In the genomic region with DNA sequence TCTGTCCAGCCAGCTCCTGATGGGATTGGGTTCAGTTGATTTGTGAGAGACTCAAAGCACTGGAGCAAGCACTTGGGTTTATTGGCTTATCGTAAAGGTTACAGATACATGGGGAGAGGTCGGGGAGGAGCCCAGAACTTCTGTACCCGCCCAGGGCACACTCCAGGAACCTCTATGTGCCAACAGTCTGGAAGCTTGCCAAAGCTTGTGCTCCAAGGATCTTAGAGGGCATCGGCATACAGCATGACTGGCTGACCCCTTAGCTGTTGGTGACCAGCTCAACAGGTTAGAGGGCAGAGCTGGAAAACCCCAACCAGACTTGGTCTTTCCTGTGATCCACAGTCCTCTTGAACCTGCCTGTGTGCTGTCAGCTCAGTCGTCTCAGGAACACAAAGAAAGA, we compare ENCODE assay signal across 18 mouse cellular contexts. TPM values are rescaled to one million over a fixed set of nuclear protein-coding genes. Genes with fewer than 3 reads are reported as not detected.
DNase-seq lines count a peak whose midpoint lies in the region; ATAC-seq lines count a peak whose summit lies in the region.
"Had no signal": no experiment of that assay in that cellular context is flagged by ENCODE, and none has a peak within 500 bp of the region (broad histone marks: within the 10 kb centered on the region; RNA-seq: fewer than 3 reads in every experiment).

No protein-coding gene starts in this region.

- no peaks in the 10 kb centered on the region for H3K27me3 ChIP-seq in kidney, embryonic 15.5 days
- H3K27me3 ChIP-seq in neural tube, embryonic 15.5 days (replicated peaks), result no peaks in the 10 kb centered on the region
- no peaks in the 10 kb centered on the region for H3K27me3 ChIP-seq in midbrain, embryonic 10.5 days (ENCODE audit: low read depth, poor library complexity, severe bottlenecking)
- H3K27me3 ChIP-seq: heart, embryonic 12.5 days; hindbrain, embryonic 12.5 days; liver, embryonic 13.5 days; megakaryocyte, embryonic 14.5 days; midbrain, embryonic 15.5 days; stomach, embryonic 15.5 days had no signal

- DNase-seq in kidney, adult 18-20 months, result peak; percentile 26
- peak; percentile 53 for DNase-seq in lung, postnatal 36 days
- no peak for DNase-seq in lung, postnatal 25 days (ENCODE audit: low spot score)
- DNase-seq in kidney, postnatal 14 days, result peak; percentile 46
- no peak for DNase-seq in midbrain, embryonic 10.5 days (ENCODE audit: low spot score)
- DNase-seq: cerebellum, adult 18-20 months; heart, postnatal 14 days; liver, embryonic 13.5 days; right cerebral cortex, postnatal 14 days had no signal

- WGBS in kidney, embryonic 15.5 days, result 77% methylated on average over 5 of the region's 5 CpGs
- WGBS in neural tube, embryonic 15.5 days, result 73% methylated on average over 5 of the region's 5 CpGs
- 91% methylated on average over 5 of the region's 5 CpGs for WGBS in midbrain, embryonic 10.5 days

- no peak overlapping the region for H3K4me2 ChIP-seq in kidney, embryonic 15.5 days
- H3K4me2 ChIP-seq in neural tube, embryonic 15.5 days, result no peak overlapping the region
- H3K4me2 ChIP-seq: heart, embryonic 12.5 days; hindbrain, embryonic 12.5 days; liver, embryonic 13.5 days; midbrain, embryonic 15.5 days; stomach, embryonic 15.5 days had no signal

- no peak for ATAC-seq in kidney, embryonic 15.5 days (replicated peaks; ENCODE audit: low FRiP score)
- no peak for ATAC-seq in neural tube, embryonic 15.5 days (ENCODE audit: low FRiP score)
- ATAC-seq: midbrain, embryonic 15.5 days had no signal

- no peaks in the 10 kb centered on the region for H3K9me3 ChIP-seq in kidney, embryonic 15.5 days (replicated peaks)
- no peaks in the 10 kb centered on the region for H3K9me3 ChIP-seq in neural tube, embryonic 15.5 days (replicated peaks)
- no peaks in the 10 kb centered on the region for H3K9me3 ChIP-seq in midbrain, embryonic 10.5 days (replicated peaks)
- H3K9me3 ChIP-seq: forebrain, embryonic 10.5 days; heart, embryonic 12.5 days; hindbrain, embryonic 12.5 days; liver, embryonic 13.5 days; megakaryocyte, embryonic 14.5 days; midbrain, embryonic 15.5 days; stomach, embryonic 15.5 days had no signal

- H3K36me3 ChIP-seq in kidney, embryonic 15.5 days, result no peaks in the 10 kb centered on the region
- H3K36me3 ChIP-seq in neural tube, embryonic 15.5 days, result no peaks in the 10 kb centered on the region
- no peaks in the 10 kb centered on the region for H3K36me3 ChIP-seq in midbrain, embryonic 10.5 days
- H3K36me3 ChIP-seq: forebrain, embryonic 10.5 days; heart, embryonic 12.5 days; hindbrain, embryonic 12.5 days; liver, embryonic 13.5 days; midbrain, embryonic 15.5 days; stomach, embryonic 15.5 days had no signal

- no peak overlapping the region for H3K9ac ChIP-seq in kidney, embryonic 15.5 days
- H3K9ac ChIP-seq in neural tube, embryonic 15.5 days (replicated peaks), result no peak overlapping the region
- H3K9ac ChIP-seq: heart, embryonic 12.5 days; hindbrain, embryonic 12.5 days; liver, embryonic 13.5 days; midbrain, embryonic 15.5 days; stomach, embryonic 15.5 days had no signal

- no peak overlapping the region for H3K27ac ChIP-seq in kidney, embryonic 15.5 days
- no peak overlapping the region for H3K27ac ChIP-seq in neural tube, embryonic 15.5 days (replicated peaks)
- no peak overlapping the region for H3K27ac ChIP-seq in midbrain, embryonic 10.5 days (replicated peaks)
- H3K27ac ChIP-seq: forebrain, embryonic 10.5 days; hindbrain, embryonic 12.5 days; liver, embryonic 13.5 days; midbrain, embryonic 15.5 days; stomach, embryonic 15.5 days had no signal

- H3K4me3 ChIP-seq in kidney, embryonic 15.5 days (replicated peaks), result no peak overlapping the region
- H3K4me3 ChIP-seq in neural tube, embryonic 15.5 days (replicated peaks), result no peak overlapping the region
- H3K4me3 ChIP-seq in midbrain, embryonic 10.5 days, result no peak overlapping the region
- H3K4me3 ChIP-seq: forebrain, embryonic 10.5 days; heart, embryonic 12.5 days; hindbrain, embryonic 12.5 days; liver, embryonic 13.5 days; megakaryocyte, embryonic 14.5 days; midbrain, embryonic 15.5 days; myocyte; stomach, embryonic 15.5 days had no signal

- H3K4me1 ChIP-seq in kidney, embryonic 15.5 days, result 0 out of 2 replicates have a peak, but pooled peaks cover 6% of the 10 kb centered on the region
- peaks cover 13% of the 10 kb centered on the region; the same call in 1 of the 2 replicates for H3K4me1 ChIP-seq in neural tube, embryonic 15.5 days
- peaks cover 19% of the 10 kb centered on the region for H3K4me1 ChIP-seq in midbrain, embryonic 10.5 days
- H3K4me1 ChIP-seq: heart, embryonic 12.5 days; midbrain, embryonic 15.5 days; stomach, embryonic 15.5 days had no signal

RNA-seq across cellular contexts. Expression of a gene that starts 22.2 kb away (rescaled TPM):
- polyA plus RNA-seq in kidney, embryonic 15.5 days (2015; fragmentation: Nextera tagmentation; extraction: Ambion mirVana), result 27.1 and 30.2 TPM in 2 replicates
- polyA plus RNA-seq in neural tube, embryonic 15.5 days (2015; fragmentation: Nextera tagmentation; extraction: Ambion mirVana), result 17.2 and 20.6 TPM in 2 replicates
- polyA plus RNA-seq in midbrain, embryonic 10.5 days (2016; fragmentation: Nextera tagmentation; extraction: Ambion mirVana), result 27.3 and 27.6 TPM in 2 replicates

Comparison
In these comparisons a context has a peak if more than half of its experiments do, and no peak if none do; other contexts are left out.
1. DNase-seq: peak in kidney, adult 18-20 months (single experiment), lung, postnatal 36 days (single experiment) and kidney, postnatal 14 days (single experiment); none in lung, postnatal 25 days (single experiment) and midbrain, embryonic 10.5 days (single experiment).